Mouse (Mus musculus) adrenal gland, postnatal 0 days (tissue): ENCODE measurements around the gene Timm8a1. TPM values are rescaled to one million over a fixed set of nuclear protein-coding genes. Genes with fewer than 3 reads are reported as not detected.

ENCODE experiments used
- polyA plus RNA-seq: library from polyadenylated mRNA; unstranded; fragments of >200 nt; fragmentation: Nextera tagmentation; extraction: Ambion mirVana; gene quantifications from 2 replicates; pipeline ENCODE4 v1.2.1, GENCODE M21; 2015

The Timm8a1 gene
- 116 and 140 TPM in 2 replicates for polyA plus RNA-seq

DNA sequence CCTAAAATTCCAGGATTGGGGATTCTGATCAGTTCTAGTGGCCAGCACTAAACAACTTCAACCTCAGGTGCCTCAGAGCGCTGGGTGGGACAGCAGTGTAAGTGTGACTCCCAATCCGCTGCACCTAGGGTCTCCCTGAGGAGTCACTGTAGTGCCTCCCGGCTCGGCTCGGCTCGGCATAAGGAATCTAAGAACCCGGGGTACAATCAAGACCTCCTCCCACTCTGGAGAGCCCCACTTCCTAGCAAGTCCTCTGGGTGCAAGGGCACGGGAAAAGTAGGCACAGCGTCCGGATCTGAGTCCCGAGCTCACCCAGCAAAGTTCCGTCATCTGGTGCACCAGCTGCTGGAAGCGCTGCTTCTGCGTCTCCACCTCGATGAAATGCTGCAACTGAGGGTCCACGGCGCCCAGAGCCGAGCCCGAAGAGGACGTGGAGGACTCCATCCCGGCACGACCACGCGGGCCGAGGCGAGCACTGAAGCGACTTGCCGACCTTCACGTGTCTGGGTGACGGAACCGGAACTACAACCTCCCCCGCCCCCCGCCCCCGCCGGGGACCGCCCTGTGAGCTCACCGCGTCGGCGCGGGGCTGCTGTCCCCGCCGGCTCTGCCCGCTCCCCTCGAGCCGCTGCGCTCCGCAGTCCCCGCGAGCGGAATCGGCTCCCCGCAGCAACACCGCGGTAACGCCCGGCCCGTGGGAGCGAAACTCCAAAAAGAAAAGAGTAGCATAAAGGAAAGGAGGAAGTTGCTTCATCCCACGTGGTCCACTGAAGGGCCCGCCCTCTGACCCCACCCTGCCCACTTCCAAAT is at the start of gene Timm8a1:
Gene Timm8a1, minus strand, starts transcription at position 721 of the 810 bp plus-strand sequence.

DNA sequence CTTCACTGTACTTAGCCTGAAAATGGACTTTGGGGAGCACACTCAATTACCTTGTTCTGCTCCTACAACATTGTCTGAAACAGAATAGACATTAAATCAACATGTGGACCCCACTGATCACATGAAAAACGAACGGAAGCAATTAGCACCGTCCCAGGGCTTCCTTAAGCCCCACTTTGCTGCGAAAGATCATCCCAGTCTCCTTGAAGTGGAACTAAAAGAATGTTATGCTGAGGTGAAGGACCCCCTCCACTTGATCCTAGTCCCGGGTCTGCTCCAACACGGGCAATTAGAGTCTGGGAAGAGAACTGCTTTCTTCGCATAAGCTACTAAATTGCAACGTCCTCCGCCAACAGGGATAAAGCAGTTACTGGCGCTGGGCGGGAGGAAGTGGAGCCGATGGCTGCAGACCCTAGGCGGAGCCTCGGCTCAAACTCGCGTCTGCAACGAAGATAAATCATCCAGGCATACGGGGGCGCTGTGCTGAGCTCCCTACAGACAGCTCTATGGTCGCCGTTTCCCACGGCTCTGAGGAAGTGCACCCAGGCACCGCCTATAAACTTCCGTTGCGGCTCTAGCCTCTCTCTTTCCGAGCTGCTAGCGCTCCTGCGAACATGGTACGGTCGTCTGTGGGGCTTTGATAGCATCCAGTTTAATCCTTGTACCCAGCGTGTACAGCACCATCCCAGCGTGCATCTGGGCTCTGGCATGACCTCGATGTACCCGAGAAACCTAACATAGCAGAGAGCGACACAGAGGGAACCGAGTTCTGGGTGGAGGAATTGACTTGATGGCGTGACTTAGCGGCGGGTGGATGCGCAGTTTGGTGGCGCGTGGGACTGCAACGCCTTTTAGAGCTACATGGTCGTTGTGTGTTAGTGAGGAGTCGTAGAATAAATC is 43.7 kb upstream of the Timm8a1 start, which contains the start of gene Rpl36a:
Gene Rpl36a, plus strand, starts transcription at position 552 of the 900 bp plus-strand sequence.

GRCm38 (mm10) chrX:134582888-134583669 is 41.4 kb upstream of the Timm8a1 start, which contains the start of gene Btk:
Btk (minus strand) TSS chrX:134583570.

Other genes with a start within 250 kb of the Timm8a1 start
- gene Tmem35a, start 246.6 kb downstream of the Timm8a1 start, polyA plus RNA-seq, result 86.1 and 189 TPM in 2 replicates
- gene Cenpi, start 233.8 kb downstream of the Timm8a1 start, polyA plus RNA-seq, result 8.7 and 12.6 TPM in 2 replicates
- gene Drp2, start 137.3 kb downstream of the Timm8a1 start, polyA plus RNA-seq, result 0.21 and 0.58 TPM in 2 replicates
- 0.13 TPM in 1 of 2 replicates, not detected in the other for gene Taf7l, start 65.4 kb downstream of the Timm8a1 start, polyA plus RNA-seq
- gene Btk, start 41.7 kb upstream of the Timm8a1 start, polyA plus RNA-seq, result 1.8 and 3.5 TPM in 2 replicates
- 544 and 949 TPM in 2 replicates for gene Rpl36a, start 43.8 kb upstream of the Timm8a1 start, polyA plus RNA-seq
- 5.0 and 8.1 TPM in 2 replicates for gene Gla, start 59.3 kb upstream of the Timm8a1 start, polyA plus RNA-seq
- gene Hnrnph2, start 59.3 kb upstream of the Timm8a1 start, polyA plus RNA-seq, result 55.6 and 69.5 TPM in 2 replicates
- 2.3 and 2.6 TPM in 2 replicates for gene Armcx4, start 144.7 kb upstream of the Timm8a1 start, polyA plus RNA-seq
- 30.1 and 31.9 TPM in 2 replicates for gene Armcx1, start 176.1 kb upstream of the Timm8a1 start, polyA plus RNA-seq
- 21.0 and 22.7 TPM in 2 replicates for gene Armcx6, start 209.6 kb upstream of the Timm8a1 start, polyA plus RNA-seq
- 50.8 and 53.6 TPM in 2 replicates for gene Armcx3, start 214.7 kb upstream of the Timm8a1 start, polyA plus RNA-seq